Mouse (Mus musculus): ENCODE results near the gene Zfp61. TPM values are rescaled to one million over a fixed set of nuclear protein-coding genes. Genes with fewer than 3 reads are reported as not detected.

The Zfp61 gene
- total and polyA plus RNA-seq, 3 experiments = 5.0 to 21.5 (median 14.7) TPM

DNA sequence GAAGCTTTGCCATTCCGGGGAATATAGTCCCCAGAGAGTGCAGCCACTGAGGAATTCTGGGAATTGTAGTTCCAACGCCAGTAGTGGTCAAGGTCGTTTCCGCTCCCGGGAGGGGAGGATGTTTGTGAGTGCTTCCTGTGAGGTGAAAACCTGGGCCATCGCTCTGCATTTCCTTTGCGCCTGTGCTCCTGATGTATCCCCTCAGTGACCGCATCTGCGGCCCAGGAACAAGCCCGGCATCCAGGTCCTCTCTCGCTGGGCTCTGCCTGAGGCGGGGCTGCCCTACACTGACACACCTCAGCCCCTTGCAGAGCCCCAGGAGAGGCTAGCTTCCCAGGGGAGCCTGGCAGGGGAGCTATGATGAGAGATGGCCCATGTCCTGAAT lies 30.8 kb downstream of the Zfp61 start, which contains the start of gene Zfp93:
Zfp93 (plus strand) TSS at position 133 of the 385 bp plus-strand sequence.
- peak; percentile 95 for ATAC-seq (ENCODE audit: extremely low read depth, insufficient number of reproducible peaks, low FRiP score, poor library complexity, severe bottlenecking)
- peak within 1 kb of the TSS; percentile 77 for H3K4me3 ChIP-seq (ENCODE audit: low read depth, low read length)
- peaks cover 3% of the 10 kb centered on the region for H3K4me1 ChIP-seq (ENCODE audit: insufficient read depth, low read depth, low read length)
- H3K9me3 ChIP-seq (replicated peaks) = no peaks in the 10 kb centered on the region
- TF ChIP-seq TAL1 (conservative IDR thresholded peaks at IDR 0.05; ENCODE audit: low read depth, low read length) (no peak), CTCF (IDR thresholded peaks at IDR 0.05; ENCODE audit: low read depth, low read length) (no peak), GATA2 (IDR thresholded peaks at IDR 0.05; ENCODE audit: borderline replicate concordance, low read depth, low read length) (no peak), POLR2AphosphoS5 (IDR thresholded peaks at IDR 0.05; ENCODE audit: insufficient replicate concordance, low read depth, low read length) (no peak), GATA1 (IDR thresholded peaks at IDR 0.05; ENCODE audit: borderline replicate concordance, low read length) (no peak)
- H3K27me3 ChIP-seq (ENCODE audit: insufficient read depth, low read length) = no peaks in the 10 kb centered on the region
- peak; percentile 45 for DNase-seq (ENCODE audit: low spot score)
- peaks cover 10% of the 10 kb centered on the region for H3K36me3 ChIP-seq (replicated peaks)

DNA sequence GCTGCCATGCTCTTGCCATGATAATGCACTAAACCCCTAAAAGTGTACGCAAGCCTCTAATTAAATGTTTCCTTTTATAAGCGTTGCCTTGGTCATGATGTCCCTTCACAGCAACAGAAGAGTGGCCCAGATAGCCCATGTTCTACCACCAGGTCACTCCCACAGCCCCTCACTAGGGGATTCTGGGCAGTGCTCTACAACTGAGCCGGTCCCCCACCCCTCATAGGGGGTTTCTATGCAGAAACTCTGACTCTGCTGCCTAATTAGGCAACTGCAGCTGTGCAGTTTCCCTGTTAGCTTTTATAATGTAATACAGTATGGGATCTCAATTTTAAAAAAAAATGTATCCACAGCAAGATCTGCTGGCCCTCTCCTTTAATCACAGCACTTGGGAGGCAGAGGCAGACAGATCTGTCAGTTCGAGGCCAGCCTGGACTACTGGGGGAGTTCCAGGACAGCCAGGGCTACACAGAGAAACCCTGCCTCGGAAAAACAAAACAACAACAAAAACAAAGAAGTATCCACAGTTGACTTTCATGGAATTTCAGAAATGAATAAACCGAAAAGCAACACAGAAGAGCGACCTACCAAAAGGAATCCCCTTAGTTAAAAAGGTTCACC lies 31.3 kb downstream of the Zfp61 start:
- peaks cover 3% of the 10 kb centered on the region for H3K4me1 ChIP-seq (ENCODE audit: insufficient read depth, low read depth, low read length)
- no peaks in the 10 kb centered on the region for H3K27me3 ChIP-seq (ENCODE audit: insufficient read depth, low read length)
- TF ChIP-seq TAL1 (conservative IDR thresholded peaks at IDR 0.05; ENCODE audit: low read depth, low read length) (no peak), GATA1 (IDR thresholded peaks at IDR 0.05; ENCODE audit: borderline replicate concordance, low read length) (no peak), GATA2 (IDR thresholded peaks at IDR 0.05; ENCODE audit: borderline replicate concordance, low read depth, low read length) (no peak), POLR2AphosphoS5 (IDR thresholded peaks at IDR 0.05; ENCODE audit: insufficient replicate concordance, low read depth, low read length) (no peak), CTCF (IDR thresholded peaks at IDR 0.05; ENCODE audit: low read depth, low read length) (no peak)
- DNase-seq (ENCODE audit: low spot score) (no peak), ATAC-seq (ENCODE audit: extremely low read depth, insufficient number of reproducible peaks, low FRiP score, poor library complexity, severe bottlenecking) (no peak)
- H3K9me3 ChIP-seq (replicated peaks) = no peaks in the 10 kb centered on the region
- H3K4me3 ChIP-seq (ENCODE audit: low read depth, low read length) = peak overlapping the region; percentile 77; the same call in 1 of the 2 replicates
- peaks cover 6% of the 10 kb centered on the region for H3K36me3 ChIP-seq (replicated peaks)

DNA sequence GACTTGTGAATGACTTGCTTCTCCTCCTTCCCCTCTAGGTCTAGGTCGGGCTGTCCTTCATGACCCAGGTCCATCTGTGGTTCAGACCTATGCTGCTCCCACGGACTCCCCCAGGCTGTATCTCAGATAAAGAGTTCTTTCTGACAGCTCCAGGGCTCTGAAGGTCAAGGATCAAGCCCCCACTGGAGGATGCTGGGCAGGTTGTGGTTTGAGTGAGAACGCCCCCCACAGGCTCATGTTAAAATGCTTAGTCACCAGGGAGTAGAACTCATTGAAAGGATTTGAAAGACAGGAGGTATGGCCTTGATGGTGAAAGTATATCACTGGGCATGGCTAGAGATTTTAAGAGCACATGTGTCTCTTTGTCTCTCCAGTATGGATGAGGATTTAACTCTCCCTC lies 31.8 kb downstream of the Zfp61 start:
- no peaks in the 10 kb centered on the region for H3K9me3 ChIP-seq (replicated peaks)
- H3K36me3 ChIP-seq (replicated peaks) = peaks cover 5% of the 10 kb centered on the region
- no peak for TF ChIP-seq POLR2AphosphoS5 (IDR thresholded peaks at IDR 0.05; ENCODE audit: insufficient replicate concordance, low read depth, low read length)
- H3K4me1 ChIP-seq (ENCODE audit: insufficient read depth, low read depth, low read length) = peaks cover 3% of the 10 kb centered on the region
- DNase-seq (ENCODE audit: low spot score) (no peak), ATAC-seq (ENCODE audit: extremely low read depth, insufficient number of reproducible peaks, low FRiP score, poor library complexity, severe bottlenecking) (no peak)
- no peak overlapping the region for H3K4me3 ChIP-seq (ENCODE audit: low read depth, low read length)
- no peaks in the 10 kb centered on the region for H3K27me3 ChIP-seq (ENCODE audit: insufficient read depth, low read length)

DNA sequence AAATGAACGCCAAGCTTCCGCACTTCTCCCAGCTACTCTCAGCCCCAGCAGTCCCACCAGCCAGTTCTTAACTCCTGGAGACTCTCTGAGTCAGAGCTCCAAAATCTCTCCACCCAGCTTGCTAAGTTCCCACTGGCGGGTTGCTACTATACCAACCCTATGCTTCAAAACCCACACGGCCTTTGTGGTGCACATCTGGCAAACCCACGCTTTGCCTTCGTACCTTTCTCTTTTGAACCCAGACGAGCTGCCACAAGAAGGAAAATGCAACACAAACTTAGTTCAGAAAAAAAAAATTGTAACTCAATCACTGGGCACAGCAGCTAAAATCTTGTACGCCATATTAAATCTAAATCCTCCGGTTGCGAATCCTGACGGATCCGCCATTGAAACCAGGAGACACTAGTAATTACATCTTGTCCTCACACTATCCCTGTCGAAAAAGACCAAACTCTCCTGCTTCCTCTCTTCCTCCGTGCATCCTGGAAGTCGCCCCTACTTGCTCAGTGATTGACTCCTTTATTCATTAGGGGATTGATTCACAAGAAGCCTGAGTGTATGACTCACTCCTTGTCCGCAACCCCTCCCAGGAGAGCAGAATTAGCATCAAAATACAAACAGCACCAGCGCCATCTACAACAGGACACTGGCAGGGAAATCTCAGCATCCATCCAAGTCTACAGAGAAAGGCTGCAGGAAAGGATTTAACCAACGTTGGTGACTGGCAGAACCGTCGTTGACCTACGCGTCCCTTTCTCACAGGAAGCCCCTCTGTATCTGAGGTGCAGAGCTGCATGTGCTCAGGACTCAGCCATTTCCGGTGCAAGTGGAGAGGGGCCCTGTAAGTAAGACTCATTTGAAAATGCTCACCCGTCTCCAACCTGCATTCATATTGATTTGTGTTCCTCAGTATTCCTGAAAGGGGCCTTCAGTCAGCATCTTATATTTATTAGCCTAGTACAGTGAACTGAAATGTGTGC lies 32.6 kb downstream of the Zfp61 start:
- Histone ChIP-seq H3K4me3 (ENCODE audit: low read depth, low read length) (no peak overlapping the region), H3K9me3 (replicated peaks) (no peaks in the 10 kb centered on the region), H3K27me3 (ENCODE audit: insufficient read depth, low read length) (no peaks in the 10 kb centered on the region), H3K36me3 (replicated peaks) (peaks cover 3% of the 10 kb centered on the region), H3K4me1 (ENCODE audit: insufficient read depth, low read depth, low read length) (peaks cover 3% of the 10 kb centered on the region)
- TF ChIP-seq POLR2AphosphoS5 (IDR thresholded peaks at IDR 0.05; ENCODE audit: insufficient replicate concordance, low read depth, low read length) (no peak), GATA2 (IDR thresholded peaks at IDR 0.05; ENCODE audit: borderline replicate concordance, low read depth, low read length) (no peak), CTCF (IDR thresholded peaks at IDR 0.05; ENCODE audit: low read depth, low read length) (no peak), TAL1 (conservative IDR thresholded peaks at IDR 0.05; ENCODE audit: low read depth, low read length) (no peak), GATA1 (IDR thresholded peaks at IDR 0.05; ENCODE audit: borderline replicate concordance, low read length) (no peak)
- DNase-seq (ENCODE audit: low spot score) = no peak
- no peak for ATAC-seq (ENCODE audit: extremely low read depth, insufficient number of reproducible peaks, low FRiP score, poor library complexity, severe bottlenecking)

DNA sequence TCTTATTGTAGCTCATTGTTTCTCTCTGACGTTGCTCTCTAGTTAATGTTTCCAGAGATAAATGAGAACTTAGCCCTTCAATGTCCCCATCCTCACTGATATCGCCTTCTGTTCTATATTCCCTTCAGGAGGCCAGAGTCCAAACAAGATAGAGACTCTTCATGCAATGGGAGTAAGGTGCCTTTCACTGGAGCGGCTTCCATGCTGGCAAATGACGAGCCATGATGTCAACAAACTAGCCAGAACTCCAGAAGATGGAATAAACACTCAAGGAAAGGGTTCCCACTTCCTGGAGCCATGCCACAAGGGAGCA lies 41.1 kb downstream of the Zfp61 start:
- Histone ChIP-seq H3K9me3 (replicated peaks) (no peaks in the 10 kb centered on the region), H3K4me1 (ENCODE audit: insufficient read depth, low read depth, low read length) (no peaks in the 10 kb centered on the region), H3K36me3 (replicated peaks) (no peaks in the 10 kb centered on the region), H3K4me3 (ENCODE audit: low read depth, low read length) (no peak overlapping the region), H3K27me3 (ENCODE audit: insufficient read depth, low read length) (no peaks in the 10 kb centered on the region)
- DNase-seq (ENCODE audit: low spot score) = no peak
- ATAC-seq (ENCODE audit: extremely low read depth, insufficient number of reproducible peaks, low FRiP score, poor library complexity, severe bottlenecking) = no peak
- TF ChIP-seq POLR2AphosphoS5 (IDR thresholded peaks at IDR 0.05; ENCODE audit: insufficient replicate concordance, low read depth, low read length) (no peak), CTCF (IDR thresholded peaks at IDR 0.05; ENCODE audit: low read depth, low read length) (no peak), TAL1 (conservative IDR thresholded peaks at IDR 0.05; ENCODE audit: low read depth, low read length) (no peak), GATA2 (IDR thresholded peaks at IDR 0.05; ENCODE audit: borderline replicate concordance, low read depth, low read length) (no peak), GATA1 (IDR thresholded peaks at IDR 0.05; ENCODE audit: borderline replicate concordance, low read length) (no peak)

DNA sequence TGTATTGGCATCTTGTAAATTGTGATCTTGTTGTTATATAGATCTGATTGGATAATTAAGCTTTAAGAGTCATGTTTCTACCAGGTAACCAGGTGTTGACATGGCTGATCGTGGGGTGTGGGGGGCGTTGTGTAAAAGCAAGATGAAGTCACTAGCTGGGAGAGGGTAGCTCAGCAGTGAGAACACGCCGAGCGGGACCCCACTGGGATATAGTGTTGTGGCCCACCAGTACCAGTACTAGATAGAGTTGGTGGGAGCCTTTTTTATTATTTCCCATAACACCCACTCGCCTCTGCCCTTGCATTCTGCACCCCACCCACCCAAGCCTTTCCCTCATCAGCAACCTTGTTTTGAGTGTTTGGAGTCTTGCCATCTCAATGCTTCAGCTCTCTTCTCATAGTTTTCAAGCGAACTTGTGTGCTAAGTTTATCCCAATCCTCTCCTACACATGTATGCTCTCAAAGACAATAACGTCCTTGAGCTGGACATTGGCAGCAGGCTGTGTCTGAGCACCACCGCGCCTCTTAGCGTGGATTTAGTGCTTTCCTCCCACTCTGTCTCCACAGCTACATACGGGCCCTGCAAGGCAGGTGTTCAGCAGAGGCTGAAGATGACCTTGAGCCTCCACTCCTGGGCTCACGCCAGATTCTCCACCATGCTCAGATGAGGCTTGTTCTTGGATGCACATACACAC lies 41.6 kb downstream of the Zfp61 start:
- H3K36me3 ChIP-seq (replicated peaks) = no peaks in the 10 kb centered on the region
- TF ChIP-seq GATA2 (IDR thresholded peaks at IDR 0.05; ENCODE audit: borderline replicate concordance, low read depth, low read length) (no peak), GATA1 (IDR thresholded peaks at IDR 0.05; ENCODE audit: borderline replicate concordance, low read length) (no peak), TAL1 (conservative IDR thresholded peaks at IDR 0.05; ENCODE audit: low read depth, low read length) (no peak), CTCF (IDR thresholded peaks at IDR 0.05; ENCODE audit: low read depth, low read length) (no peak), POLR2AphosphoS5 (IDR thresholded peaks at IDR 0.05; ENCODE audit: insufficient replicate concordance, low read depth, low read length) (no peak)
- no peaks in the 10 kb centered on the region for H3K9me3 ChIP-seq (replicated peaks)
- no peaks in the 10 kb centered on the region for H3K27me3 ChIP-seq (ENCODE audit: insufficient read depth, low read length)
- no peak for ATAC-seq (ENCODE audit: extremely low read depth, insufficient number of reproducible peaks, low FRiP score, poor library complexity, severe bottlenecking)
- no peaks in the 10 kb centered on the region for H3K4me1 ChIP-seq (ENCODE audit: insufficient read depth, low read depth, low read length)
- DNase-seq (ENCODE audit: low spot score) = no peak
- H3K4me3 ChIP-seq (ENCODE audit: low read depth, low read length) = no peak overlapping the region
